ENCODE assay signal across 8 mouse cellular contexts in genomic region chr10:86636515-86636914, GRCm38 (mm10).
DNase-seq lines count a peak whose midpoint lies in the region; ATAC-seq and TF ChIP-seq lines count a peak whose summit lies in the region.
"Not testable (repeated sequence)": the region's sequence is repeated elsewhere in the genome, so short reads cannot be mapped to it uniquely, and the experiment has no call there.

No protein-coding gene starts in this region.

- not testable (repeated sequence) for H3K36me3 ChIP-seq in forebrain, embryonic 13.5 days (ENCODE audit: poor library complexity, severe bottlenecking); heart, embryonic 14.5 days (ENCODE audit: control insufficient read depth, insufficient read depth, low read length); hindbrain, postnatal 0 days (ENCODE audit: insufficient read depth, low read length); limb, embryonic 10.5 days; liver, postnatal 0 days (replicated peaks; ENCODE audit: insufficient read depth, low read length); midbrain, embryonic 14.5 days (ENCODE audit: control insufficient read depth, insufficient read depth, low read length); stomach, embryonic 14.5 days (ENCODE audit: control insufficient read depth, insufficient read depth, low read length)

- TF ChIP-seq CTCF in hindbrain, postnatal 0 days (IDR thresholded peaks at IDR 0.05; ENCODE audit: low read depth); liver, postnatal 0 days (IDR thresholded peaks at IDR 0.05; ENCODE audit: low read depth): not testable (repeated sequence)

- not testable (repeated sequence) for H3K4me1 ChIP-seq in forebrain, embryonic 13.5 days; heart, embryonic 14.5 days (ENCODE audit: control insufficient read depth in 2 of 2, insufficient read depth in 2 of 2, low read length in 2 of 2); hindbrain, postnatal 0 days (ENCODE audit: insufficient read depth, low read length); limb, embryonic 10.5 days; liver, postnatal 0 days (ENCODE audit: insufficient read depth); midbrain, embryonic 14.5 days (ENCODE audit: control insufficient read depth, insufficient read depth, low read length); stomach, embryonic 14.5 days (ENCODE audit: control insufficient read depth, insufficient read depth, low read length)

- not testable (repeated sequence) for H3K9me3 ChIP-seq in forebrain, embryonic 13.5 days (replicated peaks); heart, embryonic 14.5 days (ENCODE audit: control insufficient read depth, low read length); hindbrain, postnatal 0 days (ENCODE audit: low read length); limb, embryonic 10.5 days (replicated peaks); liver, postnatal 0 days (ENCODE audit: low read length); midbrain, embryonic 14.5 days (ENCODE audit: control insufficient read depth, low read length); stomach, embryonic 14.5 days (ENCODE audit: control insufficient read depth, low read depth, low read length)

- not testable (repeated sequence) for H3K27ac ChIP-seq in forebrain, embryonic 13.5 days; heart, embryonic 14.5 days (replicated peaks in 1 of 2; ENCODE audit: control insufficient read depth in 1 of 2, insufficient read depth in 1 of 2, low read depth in 2 of 2, low read length in 2 of 2); hindbrain, postnatal 0 days; limb, embryonic 10.5 days; liver, postnatal 0 days (ENCODE audit: low read depth); midbrain, embryonic 14.5 days (replicated peaks; ENCODE audit: low read depth, low read length); stomach, embryonic 14.5 days (ENCODE audit: low read length)

- H3K4me3 ChIP-seq in forebrain, embryonic 13.5 days = peak overlapping the region; percentile 35
- peak overlapping the region; percentile 25 to 48; a peak in 2 of 4 replicates for H3K4me3 ChIP-seq in heart, embryonic 14.5 days (ENCODE audit: control insufficient read depth in 1 of 2, insufficient read depth in 1 of 2, low read depth in 1 of 2, low read length in 2 of 2)
- peak overlapping the region; percentile 24 for H3K4me3 ChIP-seq in hindbrain, postnatal 0 days (ENCODE audit: low read length)
- H3K4me3 ChIP-seq in limb, embryonic 10.5 days = peak overlapping the region; percentile 43
- H3K4me3 ChIP-seq in liver, postnatal 0 days (ENCODE audit: low read depth, low read length) = not testable (repeated sequence)
- peak overlapping the region; percentile 25 for H3K4me3 ChIP-seq in midbrain, embryonic 14.5 days (replicated peaks; ENCODE audit: low read depth, low read length)
- H3K4me3 ChIP-seq in stomach, embryonic 14.5 days (ENCODE audit: low read depth, low read length) = peak overlapping the region; percentile 18; the same call in 1 of the 2 replicates

- not testable (repeated sequence) for TF ChIP-seq EP300 in liver, postnatal 0 days (IDR thresholded peaks at IDR 0.05; ENCODE audit: low read depth)

- peak; percentile 20; the same call in 1 of the 2 replicates for ATAC-seq in common myeloid progenitor, adult 5-6 weeks (replicated peaks; ENCODE audit: low read depth, poor library complexity, severe bottlenecking)
- ATAC-seq in forebrain, embryonic 13.5 days; heart, embryonic 14.5 days (ENCODE audit: insufficient number of reproducible peaks, insufficient read depth, low FRiP score, low read depth); hindbrain, postnatal 0 days; liver, postnatal 0 days; midbrain, embryonic 14.5 days (ENCODE audit: low FRiP score, low TSS enrichment); stomach, embryonic 14.5 days (ENCODE audit: insufficient number of reproducible peaks, insufficient read depth, low FRiP score, low read depth): not testable (repeated sequence)

- not testable (repeated sequence) for DNase-seq in hindbrain, postnatal 0 days (ENCODE audit: low spot score); limb, embryonic 10.5 days (ENCODE audit: low spot score); liver, postnatal 0 days; midbrain, embryonic 14.5 days

- H3K27me3 ChIP-seq in forebrain, embryonic 13.5 days; heart, embryonic 14.5 days (ENCODE audit: control insufficient read depth, insufficient read depth, low read length); hindbrain, postnatal 0 days (ENCODE audit: insufficient read depth, low read length); limb, embryonic 10.5 days (ENCODE audit: low read depth, poor library complexity, severe bottlenecking); liver, postnatal 0 days (ENCODE audit: insufficient read depth, low read length); midbrain, embryonic 14.5 days (ENCODE audit: control insufficient read depth, insufficient read depth, low read length); stomach, embryonic 14.5 days (ENCODE audit: control insufficient read depth, insufficient read depth, low read length): not testable (repeated sequence)

- H3K4me2 ChIP-seq in forebrain, embryonic 13.5 days = peak overlapping the region; percentile 56
- peak overlapping the region; percentile 61 for H3K4me2 ChIP-seq in heart, embryonic 14.5 days (ENCODE audit: low read length)
- H3K4me2 ChIP-seq in hindbrain, postnatal 0 days (ENCODE audit: low read depth, low read length) = peak overlapping the region; percentile 49
- peak overlapping the region; percentile 63 for H3K4me2 ChIP-seq in liver, postnatal 0 days (ENCODE audit: low read depth, low read length)
- peak overlapping the region; percentile 52 for H3K4me2 ChIP-seq in midbrain, embryonic 14.5 days (ENCODE audit: low read length)
- peak overlapping the region; percentile 34 for H3K4me2 ChIP-seq in stomach, embryonic 14.5 days (replicated peaks; ENCODE audit: low read depth, low read length)

- H3K9ac ChIP-seq in forebrain, embryonic 13.5 days = peak overlapping the region; percentile 37; the same call in 1 of the 2 replicates
- H3K9ac ChIP-seq in heart, embryonic 14.5 days (ENCODE audit: low read length) = 0 out of 2 replicates have a peak overlapping the region, but pooled peaks have one; percentile 47
- H3K9ac ChIP-seq in hindbrain, postnatal 0 days (replicated peaks; ENCODE audit: low read length); liver, postnatal 0 days (replicated peaks); midbrain, embryonic 14.5 days (replicated peaks; ENCODE audit: low read length); stomach, embryonic 14.5 days (replicated peaks; ENCODE audit: low read depth, low read length): not testable (repeated sequence)

- 31% methylated on average over 6 of the region's 6 CpGs for WGBS in forebrain, embryonic 13.5 days
- 21% methylated on average over 6 of the region's 6 CpGs for WGBS in heart, embryonic 14.5 days
- WGBS in hindbrain, postnatal 0 days = 26% methylated on average over 6 of the region's 6 CpGs
- 34% methylated on average over 6 of the region's 6 CpGs for WGBS in limb, embryonic 10.5 days
- 25% methylated on average over 6 of the region's 6 CpGs for WGBS in liver, postnatal 0 days (ENCODE audit: insufficient replicate concordance)
- WGBS in midbrain, embryonic 14.5 days = 28% methylated on average over 6 of the region's 6 CpGs
- WGBS in stomach, embryonic 14.5 days = 33% methylated on average over 6 of the region's 6 CpGs
